Mouse (Mus musculus) midbrain, embryonic 14.5 days (tissue): ENCODE measurements around the gene Crnkl1. TPM values are rescaled to one million over a fixed set of nuclear protein-coding genes. Genes with fewer than 3 reads are reported as not detected.

Experiments used
- ATAC-seq: fragments of 200-750 bp; cut with Nextera tagmentation; 2 replicates; pipeline ENCODE4 v1.8.0; 2017; ENCODE audit warnings: moderate number of reproducible peaks, moderate library complexity; ENCODE audit not compliant: low FRiP score, low TSS enrichment
- DNase-seq: peaks from one replicate; pipeline ENCODE4 v3.0.0-alpha.2; 2015
- H3K27ac ChIP-seq: fragments of 300-500 bp; sonication (generic); replicated peaks from 2 replicates; pipeline ENCODE4 v1.5.1; 2014; ENCODE audit warnings: mild to moderate bottlenecking, low read depth, low read length, moderate library complexity
- H3K27me3 ChIP-seq: fragments of 300-500 bp; sonication (generic); 2 replicates; pipeline ENCODE4 v1.6.1; 2014; ENCODE audit warnings: low read length, control low read depth, mixed read lengths; ENCODE audit not compliant: control insufficient read depth, insufficient read depth
- H3K36me3 ChIP-seq: fragments of 300-500 bp; sonication (generic); 2 replicates; pipeline ENCODE4 v1.6.1; 2014; ENCODE audit warnings: low read length, control low read depth; ENCODE audit not compliant: control insufficient read depth, insufficient read depth
- H3K4me1 ChIP-seq: fragments of 300-500 bp; sonication (generic); 2 replicates; pipeline ENCODE4 v1.6.1; 2014; ENCODE audit warnings: mild to moderate bottlenecking, antibody characterized with exemption, low read length, control low read depth; ENCODE audit not compliant: control insufficient read depth, insufficient read depth
- H3K4me2 ChIP-seq: fragments of 300-500 bp; sonication (generic); 2 replicates; pipeline ENCODE4 v1.6.1; 2014; ENCODE audit warnings: mild to moderate bottlenecking, low read length, moderate library complexity
- H3K4me3 ChIP-seq: fragments of 300-500 bp; sonication (generic); replicated peaks from 2 replicates; pipeline ENCODE4 v1.5.1; 2014; ENCODE audit warnings: low read depth, low read length
- H3K9ac ChIP-seq: fragments of 300-500 bp; sonication (generic); replicated peaks from 2 replicates; pipeline ENCODE4 v1.6.1; 2014; ENCODE audit warnings: mild to moderate bottlenecking, low read length, moderate library complexity
- H3K9me3 ChIP-seq: fragments of 300-500 bp; sonication (generic); 2 replicates; pipeline ENCODE4 v1.6.1; 2016; ENCODE audit warnings: low read length, control low read depth, mixed read lengths; ENCODE audit not compliant: control insufficient read depth
- WGBS: fragments of 180-500 bp; shearing (Covaris S2); extraction: QIAGEN DNeasy Blood & Tissue Kit; methylation state at CpG from one replicate; pipeline ENCODE4 v1.1.7; 2014; 5-methylcytosine and 5-hydroxymethylcytosine counted together
- polyA plus RNA-seq: library from polyadenylated mRNA; unstranded; fragments of >200 nt; fragmentation: Nextera tagmentation; extraction: Ambion mirVana; gene quantifications from 2 replicates; pipeline ENCODE4 v1.2.1, GENCODE M21; 2014

The Crnkl1 gene
- 27.7 and 33.5 TPM in 2 replicates for polyA plus RNA-seq

GRCm38 (mm10) chr2:145934339-145935231 lies at the start of gene Crnkl1, which contains the start of gene Cfap61:
TSS of gene Crnkl1 (minus strand) at chr2:145935014.
TSS of gene Cfap61 (plus strand) at chr2:145934784.
- Histone ChIP-seq H3K27me3 (no peaks in the 10 kb centered on the region), H3K9me3 (no peaks in the 10 kb centered on the region), H3K36me3 (peaks cover 30% of the 10 kb centered on the region), H3K4me1 (peaks cover 9% of the 10 kb centered on the region), H3K4me2 (peak within 1 kb of the TSS; percentile 80), H3K4me3 (peak within 1 kb of the TSS; percentile 86), H3K27ac (no peak within 1 kb of the TSS), H3K9ac (peak within 1 kb of the TSS; percentile 54; the same call in 1 of the 2 replicates)
- DNase-seq: peak; percentile 99
- ATAC-seq: peak; percentile 98
- WGBS: under 1% methylated on average over 61 of the region's 61 CpGs

- no peak overlapping the region for H3K4me3 ChIP-seq
- H3K9ac ChIP-seq: no peak overlapping the region
- H3K4me2 ChIP-seq: no peak overlapping the region
- peaks cover 32% of the 10 kb centered on the region for H3K4me1 ChIP-seq
- H3K27ac ChIP-seq: peak overlapping the region; percentile 82
- ATAC-seq (0 out of 2 replicates have a peak, but pooled peaks have one; percentile 40), DNase-seq (peak; percentile 37)
- 57% methylated on average over 9 of the region's 9 CpGs for WGBS
- no peaks in the 10 kb centered on the region for H3K27me3 ChIP-seq
- no peaks in the 10 kb centered on the region for H3K9me3 ChIP-seq
- no peaks in the 10 kb centered on the region for H3K36me3 ChIP-seq
These were observed 47.7 kb upstream of the Crnkl1 start for GRCm38 (mm10) chr2:145982317-145983045.

- 3% methylated on average over 6 of the region's 6 CpGs for WGBS
- Histone ChIP-seq H3K4me1 (peaks cover 32% of the 10 kb centered on the region), H3K9me3 (no peaks in the 10 kb centered on the region), H3K27ac (peak overlapping the region; percentile 82), H3K9ac (no peak overlapping the region; the same call in 1 of the 2 replicates), H3K4me3 (no peak overlapping the region), H3K27me3 (no peaks in the 10 kb centered on the region), H3K36me3 (no peaks in the 10 kb centered on the region), H3K4me2 (0 out of 2 replicates have a peak overlapping the region, but pooled peaks have one; percentile 6)
- ATAC-seq: peak; percentile 67; the same call in 1 of the 2 replicates
- peak; percentile 72 for DNase-seq
These were observed 46.9 kb upstream of the Crnkl1 start for GRCm38 (mm10) chr2:145981699-145982112.

- H3K27ac ChIP-seq: peak overlapping the region; percentile 49
- WGBS: 81% methylated on average over 9 of the region's 9 CpGs
- no peak overlapping the region for H3K4me2 ChIP-seq
- ATAC-seq (no peak), DNase-seq (peak; percentile 20)
- no peak overlapping the region for H3K9ac ChIP-seq
- no peaks in the 10 kb centered on the region for H3K9me3 ChIP-seq
- H3K4me1 ChIP-seq: peaks cover 32% of the 10 kb centered on the region
- no peaks in the 10 kb centered on the region for H3K27me3 ChIP-seq
- H3K36me3 ChIP-seq: no peaks in the 10 kb centered on the region
- no peak overlapping the region for H3K4me3 ChIP-seq
These were observed 46.1 kb upstream of the Crnkl1 start for GRCm38 (mm10) chr2:145980881-145981280.

GRCm38 (mm10) chr2:145979616-145980015 lies 44.8 kb upstream of the Crnkl1 start:
- 26% methylated on average over 4 of the region's 4 CpGs for WGBS
- no peak overlapping the region for H3K27ac ChIP-seq
- no peak overlapping the region for H3K4me3 ChIP-seq
- H3K9ac ChIP-seq: no peak overlapping the region
- H3K27me3 ChIP-seq: no peaks in the 10 kb centered on the region
- H3K9me3 ChIP-seq: no peaks in the 10 kb centered on the region
- no peaks in the 10 kb centered on the region for H3K36me3 ChIP-seq
- ATAC-seq (no peak), DNase-seq (peak; percentile 12)
- peaks cover 32% of the 10 kb centered on the region for H3K4me1 ChIP-seq
- H3K4me2 ChIP-seq: no peak overlapping the region

GRCm38 (mm10) chr2:145972571-145972970 lies 37.8 kb upstream of the Crnkl1 start:
- Histone ChIP-seq H3K9me3 (no peaks in the 10 kb centered on the region), H3K27ac (no peak overlapping the region), H3K9ac (no peak overlapping the region), H3K36me3 (no peaks in the 10 kb centered on the region), H3K4me3 (no peak overlapping the region), H3K27me3 (no peaks in the 10 kb centered on the region), H3K4me1 (no peaks in the 10 kb centered on the region), H3K4me2 (no peak overlapping the region)
- 90% methylated on average over 4 of the region's 4 CpGs for WGBS
- DNase-seq (no peak), ATAC-seq (no peak)

GRCm38 (mm10) chr2:145971237-145972010 lies 36.6 kb upstream of the Crnkl1 start:
- H3K4me3 ChIP-seq: no peak overlapping the region

GRCm38 (mm10) chr2:145970751-145971150 lies 35.9 kb upstream of the Crnkl1 start:
- no peak for ATAC-seq
- Histone ChIP-seq H3K9me3 (no peaks in the 10 kb centered on the region), H3K9ac (no peak overlapping the region), H3K4me1 (no peaks in the 10 kb centered on the region), H3K27me3 (no peaks in the 10 kb centered on the region), H3K4me3 (no peak overlapping the region), H3K27ac (no peak overlapping the region), H3K36me3 (no peaks in the 10 kb centered on the region), H3K4me2 (no peak overlapping the region)
- 91% methylated on average over 12 of the region's 12 CpGs for WGBS
- DNase-seq: no peak

More at GRCm38 (mm10) chr2:145971237-145972010, 36.6 kb upstream of the Crnkl1 start:
- 89% methylated on average over 20 of the region's 20 CpGs for WGBS
- DNase-seq (no peak), ATAC-seq (no peak)
- Histone ChIP-seq H3K36me3 (no peaks in the 10 kb centered on the region), H3K9me3 (no peaks in the 10 kb centered on the region), H3K9ac (no peak overlapping the region), H3K4me1 (no peaks in the 10 kb centered on the region), H3K27me3 (no peaks in the 10 kb centered on the region), H3K27ac (no peak overlapping the region), H3K4me2 (no peak overlapping the region)
